Mouse (Mus musculus): ENCODE data around the gene Apobec4. TPM values are rescaled to one million over a fixed set of nuclear protein-coding genes. Genes with fewer than 3 reads are reported as not detected.

Apobec4 gene
- polyA plus RNA-seq, 1 experiment from 2014 or later, result not detected

Other genes with a start within 250 kb of the Apobec4 start
- 54.7 and 64.6 TPM in 2 replicates for gene Rgl1, start 15.8 kb downstream of the Apobec4 start, polyA plus RNA-seq (2015; fragmentation: Nextera tagmentation; extraction: Ambion mirVana)
- gene Arpc5, start 16.0 kb downstream of the Apobec4 start, polyA plus RNA-seq (2015; fragmentation: Nextera tagmentation; extraction: Ambion mirVana), result 189 and 199 TPM in 2 replicates
- gene Ncf2, start 49.6 kb downstream of the Apobec4 start, polyA plus RNA-seq (2015; fragmentation: Nextera tagmentation; extraction: Ambion mirVana), result 3.3 and 5.8 TPM in 2 replicates
- gene Smg7, start 152.1 kb downstream of the Apobec4 start, polyA plus RNA-seq (2015; fragmentation: Nextera tagmentation; extraction: Ambion mirVana), result 21.9 and 24.1 TPM in 2 replicates
- gene Nmnat2, start 204.4 kb downstream of the Apobec4 start, polyA plus RNA-seq (2015; fragmentation: Nextera tagmentation; extraction: Ambion mirVana), result 0.89 and 1.3 TPM in 2 replicates

All from heart, embryonic 15.5 days (tissue).